Mouse (Mus musculus) adipocyte (in vitro differentiated cells): ENCODE measurements around the gene Gm11172.
"Not testable (repeated sequence)": the region's sequence is repeated elsewhere in the genome, so short reads cannot be mapped to it uniquely, and the experiment has no call there.

Source experiments
- DNase-seq: peaks from one replicate; pipeline ENCODE4 v3.0.0-alpha.2; 2016; ENCODE audit warnings: low spot score

Gene Gm11172

GRCm38 (mm10) chr16:10834542-10834910 is 21.8 kb downstream of the Gm11172 start:
- DNase-seq = no peak

GRCm38 (mm10) chr16:10834911-10835587 is 22.3 kb downstream of the Gm11172 start, which contains the start of gene Rmi2:
Rmi2 (plus strand) TSS chr16:10835059.
- DNase-seq = peak; percentile 78

- no peak for DNase-seq
Measured at GRCm38 (mm10) chr16:10836388-10836787, 23.7 kb downstream of the Gm11172 start.

DNA sequence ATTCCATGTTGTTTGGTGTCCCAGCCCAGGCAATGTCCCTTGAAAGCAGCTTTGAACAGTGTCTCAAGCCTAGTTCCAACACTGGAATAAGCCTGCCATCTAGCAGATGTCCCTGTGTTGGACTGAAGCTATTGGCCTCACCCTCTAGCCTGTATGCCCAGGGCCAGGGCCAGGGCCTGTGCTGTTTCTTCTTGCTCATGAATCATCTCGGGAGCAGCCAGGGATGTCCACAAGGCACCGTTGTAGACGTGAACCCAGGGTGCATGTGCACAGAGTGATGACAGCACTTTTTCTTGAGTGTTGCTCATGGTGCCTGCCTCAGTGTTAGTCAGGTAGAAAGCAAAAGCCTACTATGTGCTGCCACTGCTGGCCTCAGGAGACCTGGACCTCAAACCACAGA is 24.5 kb downstream of the Gm11172 start:
- DNase-seq = peak; percentile 50

DNA sequence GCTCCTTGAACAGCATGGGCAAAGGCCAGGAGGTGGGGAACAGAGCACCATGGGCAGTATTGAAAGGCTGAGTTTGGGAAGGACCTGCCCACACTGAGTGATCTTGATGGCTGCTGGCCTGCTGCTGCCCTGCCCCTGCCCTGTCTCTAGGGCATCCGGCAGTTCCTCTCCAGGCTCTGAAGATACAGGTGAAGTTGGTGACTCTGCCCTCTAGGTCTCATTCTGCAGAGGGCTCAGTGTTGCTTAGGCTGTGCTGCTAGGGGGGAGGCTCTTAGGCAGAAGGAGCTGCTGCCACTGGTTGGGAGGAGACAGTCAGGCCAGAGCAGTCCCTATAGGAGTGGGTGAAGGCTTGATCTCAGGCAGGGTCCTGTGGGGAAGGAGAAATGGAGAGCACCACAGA is 25.2 kb downstream of the Gm11172 start:
- no peak for DNase-seq

DNA sequence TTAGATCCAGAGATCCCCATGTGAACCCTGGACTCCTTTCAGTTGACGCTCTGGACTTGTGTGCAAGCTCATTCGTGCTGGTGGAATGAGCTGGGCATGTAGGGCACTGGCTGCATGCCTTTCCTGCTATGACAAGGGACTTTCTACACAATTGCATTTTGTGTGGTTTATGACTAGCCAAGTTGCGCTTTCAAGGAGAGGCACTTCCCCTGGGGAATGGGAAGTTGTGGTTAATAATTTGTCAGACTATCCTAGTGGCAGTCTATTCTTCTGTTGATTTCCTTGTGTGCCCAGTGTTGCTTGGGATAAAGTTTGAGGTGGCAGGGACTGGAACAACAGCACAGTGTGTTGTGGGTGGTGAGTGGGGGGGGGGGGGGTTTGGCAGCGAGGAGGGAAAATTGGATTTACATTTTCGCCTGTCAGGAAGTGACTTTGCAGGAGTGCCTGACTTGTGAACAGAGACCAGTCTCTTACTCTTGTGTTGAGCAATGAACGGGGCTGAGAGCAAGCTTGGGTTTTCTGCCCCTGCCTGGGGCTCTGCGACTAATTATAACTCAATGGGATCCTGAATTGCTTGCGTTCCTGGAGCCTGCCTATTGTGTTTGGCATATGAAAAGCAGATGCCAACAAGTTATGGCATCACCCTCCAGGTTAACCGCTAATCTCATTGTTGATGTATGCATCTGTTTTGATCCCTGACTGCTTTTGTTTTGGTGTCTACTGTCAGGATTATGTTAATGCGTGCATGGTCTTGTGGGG is 26.0 kb downstream of the Gm11172 start:
- peak; percentile 68 for DNase-seq

DNA sequence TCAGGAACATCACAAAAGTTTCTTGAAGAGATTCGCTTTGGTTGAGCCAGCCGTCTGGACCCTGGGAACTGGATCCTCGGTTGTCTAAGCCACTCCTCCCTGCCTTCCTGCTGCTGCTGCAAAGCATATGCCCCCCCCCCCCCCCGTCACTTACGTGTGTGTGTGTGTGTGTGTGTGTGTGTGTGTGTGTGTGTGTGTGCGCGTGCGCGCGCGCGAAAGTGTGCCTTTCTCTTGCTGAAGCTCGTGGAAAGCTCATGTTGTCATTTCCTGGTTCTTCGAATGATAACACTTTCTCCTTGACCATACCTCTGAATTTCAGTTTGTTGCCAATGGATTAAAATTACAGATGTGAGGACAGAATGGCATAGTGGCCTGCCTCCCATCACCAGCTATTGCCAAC is 27.3 kb downstream of the Gm11172 start:
- no peak for DNase-seq

- DNase-seq = no peak
Measured at GRCm38 (mm10) chr16:10842282-10842855, 29.7 kb downstream of the Gm11172 start.

- peak; percentile 59 for DNase-seq
Measured at GRCm38 (mm10) chr16:10843486-10844318, 31.0 kb downstream of the Gm11172 start.

DNA sequence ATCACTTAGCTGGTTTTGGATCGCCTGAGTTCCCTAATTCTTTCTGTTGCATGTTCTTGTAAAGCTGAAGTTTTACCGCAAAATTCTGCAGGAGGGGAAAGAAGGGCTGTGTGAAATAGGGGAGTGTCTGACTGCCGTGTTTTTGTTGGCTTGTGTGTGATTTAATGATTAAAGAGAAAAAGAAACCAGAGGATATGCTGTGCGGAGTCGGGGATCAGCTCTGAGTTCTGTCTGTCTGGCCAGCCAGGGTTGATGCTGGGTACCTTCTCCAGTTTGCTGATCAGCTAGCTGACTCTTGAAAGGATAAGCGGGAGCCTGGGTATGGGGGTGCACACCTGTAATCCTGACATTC is 31.6 kb downstream of the Gm11172 start:
- DNase-seq = no peak

DNA sequence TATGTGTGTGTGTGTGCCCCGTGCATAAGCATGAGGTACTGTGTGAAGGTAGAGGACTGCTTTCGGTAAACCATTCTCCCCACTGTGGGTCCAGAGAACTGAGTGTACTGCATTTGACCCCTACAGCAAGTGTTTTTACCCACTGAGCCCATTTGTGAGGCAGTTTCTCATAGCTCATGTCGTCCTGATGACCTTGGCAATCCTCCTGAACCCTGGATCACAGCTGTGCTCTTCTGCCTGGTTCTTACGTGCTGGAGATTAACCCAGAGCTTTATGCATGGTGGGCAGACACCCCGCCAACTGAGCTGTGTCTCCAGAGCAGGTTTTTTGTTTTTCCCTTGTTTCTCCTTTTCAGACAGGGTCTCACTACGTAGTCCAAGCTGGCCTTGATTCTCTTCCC is 33.2 kb downstream of the Gm11172 start:
- DNase-seq = no peak

GRCm38 (mm10) chr16:10846503-10846902 is 33.8 kb downstream of the Gm11172 start:
- peak; percentile 90 for DNase-seq

DNA sequence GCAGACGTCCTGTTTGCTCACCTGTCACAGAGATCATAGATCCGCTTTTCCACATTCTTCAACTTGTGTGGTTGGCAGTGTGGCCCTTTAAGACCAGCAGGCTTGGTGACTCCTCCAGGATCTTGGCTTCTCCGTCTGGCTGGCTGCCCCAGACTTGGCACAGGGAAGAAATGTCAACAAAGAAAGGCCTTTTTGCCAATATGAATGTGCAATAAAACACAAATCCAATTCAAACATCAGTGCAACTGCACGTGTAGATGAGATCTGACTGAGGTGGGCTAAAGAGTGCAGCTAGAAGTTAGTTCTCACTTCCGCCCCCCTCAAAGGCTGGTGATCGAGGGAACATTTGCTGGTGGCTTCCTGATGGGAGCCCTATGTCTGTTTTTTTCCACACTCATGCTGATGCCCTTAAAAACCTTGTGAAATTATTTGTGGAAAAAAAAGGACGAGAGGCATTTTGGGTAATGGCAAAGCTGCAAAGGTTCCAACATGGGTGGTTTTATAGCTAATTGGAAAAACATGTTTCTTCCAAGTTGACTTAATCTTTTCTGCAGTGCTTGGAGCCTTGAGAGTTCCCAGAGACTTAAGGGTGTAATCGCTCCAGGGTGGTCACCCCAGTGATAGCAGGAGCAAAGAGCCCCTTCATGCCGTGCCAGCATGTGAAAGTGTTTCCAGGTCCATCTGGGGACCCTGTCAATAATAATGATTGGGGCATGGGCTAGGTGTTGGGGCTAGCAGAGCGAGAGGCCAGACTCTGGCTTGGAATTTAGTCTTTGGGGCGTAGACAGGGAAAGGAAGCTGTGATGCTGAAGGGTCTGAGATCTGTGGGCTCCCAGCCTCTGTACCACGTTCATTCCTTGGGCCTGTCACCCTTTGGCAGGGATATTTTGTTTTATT is 37.5 kb downstream of the Gm11172 start:
- DNase-seq = peak; percentile 99

DNA sequence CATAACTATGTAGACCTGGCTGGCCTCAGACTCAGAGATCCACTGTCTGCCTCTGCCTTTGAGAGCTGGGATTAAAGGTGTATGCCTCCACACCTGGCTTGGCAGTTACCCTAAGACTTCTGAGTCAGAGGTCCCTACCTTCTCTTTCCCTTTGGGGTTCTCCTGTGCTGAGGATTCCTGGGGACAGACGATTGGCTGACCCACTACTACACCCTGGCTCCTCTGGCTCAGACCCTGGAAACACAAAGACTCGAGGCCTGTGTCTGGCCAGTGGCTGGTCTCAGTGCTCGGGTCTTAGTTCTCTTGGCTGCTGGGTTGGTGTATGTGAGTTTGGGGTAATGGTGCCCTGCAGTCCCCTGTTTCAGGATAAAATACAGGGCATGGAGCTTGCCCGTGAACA is 38.2 kb downstream of the Gm11172 start:
- no peak for DNase-seq

DNA sequence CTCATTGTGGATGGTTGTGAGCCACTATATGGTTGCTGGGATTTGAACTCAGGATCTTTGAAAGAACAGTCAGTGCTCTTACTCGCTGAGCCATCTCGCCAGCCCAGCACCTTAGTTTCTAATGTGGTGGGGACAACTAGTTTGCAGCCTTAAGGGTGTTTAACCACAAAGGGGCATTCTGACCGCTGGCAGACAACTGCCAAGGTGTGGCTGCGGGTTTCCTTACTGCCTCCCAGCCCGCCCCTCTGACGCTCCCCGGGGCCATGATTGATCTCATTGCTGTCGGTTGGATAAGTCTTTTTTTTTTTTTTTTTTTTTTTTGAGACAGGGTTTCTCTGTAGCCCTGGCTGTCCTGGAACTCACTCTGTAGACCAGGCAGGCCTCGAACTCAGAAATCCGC is 39.5 kb downstream of the Gm11172 start:
- not testable (repeated sequence) for DNase-seq

- no peak for DNase-seq
Measured at GRCm38 (mm10) chr16:10859726-10860245, 47.1 kb downstream of the Gm11172 start.

- peak; percentile 95 for DNase-seq
Measured at GRCm38 (mm10) chr16:10861408-10861807, 48.7 kb downstream of the Gm11172 start.
